Mouse (Mus musculus) embryonic fibroblast, embryonic 13.5 days (primary cell): ENCODE results near the gene Cdh12.

Source experiments
- CTCF ChIP-seq: IDR thresholded peaks from 2 replicates; pipeline ENCODE4 v1.5.1; 2011; ENCODE audit warnings: mild to moderate bottlenecking, control low read depth, low read length, moderate library complexity, borderline replicate concordance; ENCODE audit not compliant: insufficient read depth
- POLR2A ChIP-seq: IDR thresholded peaks from 2 replicates; pipeline ENCODE4 v1.6.1; 2011; ENCODE audit warnings: low read depth, mild to moderate bottlenecking, control low read depth, low read length, moderate library complexity

GRCm38 (mm10) chr15:20836991-20837390 lies 387.9 kb downstream of the Cdh12 start:
- TF ChIP-seq POLR2A: no peak
- no peak for TF ChIP-seq CTCF
